Mouse (Mus musculus): ENCODE measurements around the gene Pck2.
A peak's percentile ranks its signal among the peaks of the same experiment; 100 is the strongest.

GRCm38 (mm10) chr14:55559799-55560201 lies 19.7 kb downstream of the Pck2 start, which contains the start of gene Dcaf11:
- no peak for TF ChIP-seq CTCF (IDR thresholded peaks at IDR 0.05; ENCODE audit: extremely low read depth, insufficient read depth, low read length)
- TF ChIP-seq POLR2A (IDR thresholded peaks at IDR 0.05; ENCODE audit: extremely low read depth, insufficient read depth, low read length): peak; percentile 77
